Comparison of ENCODE assay signal across 8 mouse cellular contexts in the genomic region with DNA sequence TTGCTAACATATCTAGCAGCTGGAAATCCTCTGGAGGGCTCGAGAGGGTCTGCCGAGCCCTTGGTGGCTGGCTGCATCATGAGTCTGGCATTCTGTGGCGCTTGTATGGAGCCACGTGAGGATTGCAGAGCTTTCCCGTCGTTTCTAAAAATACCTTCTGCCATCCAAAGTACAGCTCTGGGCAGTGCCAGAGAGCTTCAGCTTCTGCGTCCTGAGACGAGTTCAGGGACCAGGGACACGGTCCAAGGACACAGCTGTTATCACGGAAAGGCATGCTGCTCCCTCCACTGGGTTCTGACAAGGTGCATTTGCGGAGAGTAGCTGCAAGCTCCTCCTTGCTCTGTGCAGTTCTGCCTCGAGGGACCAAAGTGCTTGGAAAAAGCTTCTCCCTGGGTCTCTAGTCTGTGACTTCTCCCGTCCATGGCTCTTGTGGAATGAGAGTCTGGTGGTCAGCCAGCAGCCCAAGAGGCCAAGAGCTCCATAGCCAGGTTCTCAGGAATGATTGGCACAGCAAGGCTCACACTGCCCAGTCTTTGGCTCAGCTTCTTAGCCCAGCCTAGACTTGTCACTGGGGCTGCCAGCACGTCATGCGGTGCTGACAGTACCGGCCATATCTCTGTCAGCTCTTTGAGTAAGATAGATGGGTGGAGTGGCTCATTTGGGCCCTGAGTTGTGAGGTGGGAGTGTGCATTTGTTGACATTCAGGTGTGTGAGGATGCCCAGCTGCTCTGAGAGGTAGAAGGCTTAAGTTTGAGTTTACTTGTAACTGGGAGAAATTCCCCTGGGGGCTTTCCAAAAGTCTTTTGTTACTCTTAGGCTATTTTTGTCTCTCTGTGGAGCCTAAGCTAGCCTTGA. TPM values are rescaled to one million over a fixed set of nuclear protein-coding genes. Genes with fewer than 3 reads are reported as not detected.
DNase-seq lines count a peak whose midpoint lies in the region; ATAC-seq lines count a peak whose summit lies in the region.

No protein-coding gene starts in this region.

- no peak; the same call in 1 of the 2 replicates for ATAC-seq in kidney, embryonic 15.5 days (replicated peaks; ENCODE audit: low FRiP score)
- ATAC-seq in lung, embryonic 15.5 days (ENCODE audit: borderline replicate concordance, extremely low read depth, low FRiP score, low TSS enrichment) = 0 out of 2 replicates have a peak, but pooled peaks have one; percentile 17
- no peak for ATAC-seq in forebrain, embryonic 13.5 days
- no peak for ATAC-seq in liver, embryonic 12.5 days

- H3K4me2 ChIP-seq in kidney, embryonic 15.5 days = no peak overlapping the region
- H3K4me2 ChIP-seq in lung, embryonic 15.5 days = no peak overlapping the region
- no peak overlapping the region for H3K4me2 ChIP-seq in forebrain, embryonic 13.5 days
- H3K4me2 ChIP-seq in liver, embryonic 12.5 days = no peak overlapping the region

- 62% methylated on average over 16 of the region's 16 CpGs for WGBS in kidney, embryonic 15.5 days
- WGBS in lung, embryonic 15.5 days = 56% methylated on average over 16 of the region's 16 CpGs
- 83% methylated on average over 16 of the region's 16 CpGs for WGBS in forebrain, embryonic 13.5 days
- WGBS in liver, embryonic 12.5 days (ENCODE audit: insufficient replicate concordance) = 55% methylated on average over 16 of the region's 16 CpGs

- no peak overlapping the region for H3K27ac ChIP-seq in kidney, embryonic 15.5 days
- peak overlapping the region; percentile 48 for H3K27ac ChIP-seq in lung, embryonic 15.5 days
- no peak overlapping the region for H3K27ac ChIP-seq in forebrain, embryonic 13.5 days
- H3K27ac ChIP-seq in liver, embryonic 12.5 days = no peak overlapping the region

- intact Hi-C loops in gastrocnemius, postnatal 14 days (cut with DNase I; ENCODE audit: low total_unique reads) = no loop called here

- no peaks in the 10 kb centered on the region for H3K36me3 ChIP-seq in kidney, embryonic 15.5 days
- no peaks in the 10 kb centered on the region for H3K36me3 ChIP-seq in lung, embryonic 15.5 days
- no peaks in the 10 kb centered on the region for H3K36me3 ChIP-seq in forebrain, embryonic 13.5 days (ENCODE audit: poor library complexity, severe bottlenecking)
- no peaks in the 10 kb centered on the region for H3K36me3 ChIP-seq in liver, embryonic 12.5 days

- no peak overlapping the region for H3K9ac ChIP-seq in kidney, embryonic 15.5 days
- no peak overlapping the region for H3K9ac ChIP-seq in lung, embryonic 15.5 days
- H3K9ac ChIP-seq in forebrain, embryonic 13.5 days = no peak overlapping the region
- H3K9ac ChIP-seq in liver, embryonic 12.5 days = no peak overlapping the region

- peaks cover 18% of the 10 kb centered on the region; the same call in 1 of the 2 replicates for H3K4me1 ChIP-seq in kidney, embryonic 15.5 days
- H3K4me1 ChIP-seq in lung, embryonic 15.5 days = peaks cover 11% of the 10 kb centered on the region
- no peaks in the 10 kb centered on the region for H3K4me1 ChIP-seq in forebrain, embryonic 13.5 days
- no peaks in the 10 kb centered on the region; the same call in 1 of the 2 replicates for H3K4me1 ChIP-seq in liver, embryonic 12.5 days

- DNase-seq in kidney, adult 11 months = peak; percentile 67
- DNase-seq in adrenal gland, adult 8-10 months = peak; percentile 87
- peak; percentile 76 for DNase-seq in gastrocnemius, postnatal 14 days
- no peak for DNase-seq in frontal cortex, postnatal 14 days (ENCODE audit: low spot score in 2 of 2)

- H3K9me3 ChIP-seq in kidney, embryonic 15.5 days (replicated peaks) = no peaks in the 10 kb centered on the region
- no peaks in the 10 kb centered on the region for H3K9me3 ChIP-seq in lung, embryonic 15.5 days
- no peaks in the 10 kb centered on the region for H3K9me3 ChIP-seq in forebrain, embryonic 13.5 days (replicated peaks)
- no peaks in the 10 kb centered on the region for H3K9me3 ChIP-seq in liver, embryonic 12.5 days (replicated peaks)

- no peaks in the 10 kb centered on the region for H3K27me3 ChIP-seq in kidney, embryonic 15.5 days
- no peaks in the 10 kb centered on the region for H3K27me3 ChIP-seq in lung, embryonic 15.5 days
- no peaks in the 10 kb centered on the region for H3K27me3 ChIP-seq in forebrain, embryonic 13.5 days
- peaks cover 4% of the 10 kb centered on the region; the same call in 1 of the 2 replicates for H3K27me3 ChIP-seq in liver, embryonic 12.5 days (replicated peaks)

- no peak overlapping the region for H3K4me3 ChIP-seq in kidney, embryonic 15.5 days (replicated peaks)
- no peak overlapping the region for H3K4me3 ChIP-seq in lung, embryonic 15.5 days
- no peak overlapping the region for H3K4me3 ChIP-seq in forebrain, embryonic 13.5 days
- H3K4me3 ChIP-seq in liver, embryonic 12.5 days = no peak overlapping the region

RNA-seq across cellular contexts. Expression of a gene that starts 56.5 kb away (rescaled TPM):
- polyA plus RNA-seq in kidney, embryonic 15.5 days (2015; fragmentation: Nextera tagmentation; extraction: Ambion mirVana) = 3.2 and 3.8 TPM in 2 replicates
- total RNA-seq in adrenal gland, adult 8-10 months (2022) = 10 to 100 TPM in 3 of 4 experiments, 1 to 10 TPM in 1; 9.7 to 37.0 (median 23.9) TPM
- 10 to 100 TPM; 28.9 to 44.4 TPM for total RNA-seq in gastrocnemius, postnatal 14 days (2021)
- 3.3 and 3.4 TPM in 2 replicates for polyA plus RNA-seq in lung, embryonic 15.5 days (2015; fragmentation: Nextera tagmentation; extraction: Ambion mirVana)
- 0.34 and 0.46 TPM in 2 replicates for polyA plus RNA-seq in forebrain, embryonic 13.5 days (2015; fragmentation: Nextera tagmentation; extraction: Ambion mirVana)
- 1.6 and 1.8 TPM in 2 replicates for polyA plus RNA-seq in liver, embryonic 12.5 days (2016; fragmentation: Nextera tagmentation; extraction: Ambion mirVana)

Comparison
In these comparisons a context has a peak if more than half of its experiments do, and no peak if none do; other contexts are left out.
1. DNase-seq: peak in kidney, adult 11 months (single experiment), adrenal gland, adult 8-10 months (single experiment) and gastrocnemius, postnatal 14 days (single experiment); none in frontal cortex, postnatal 14 days (0 of 2).